Mouse (Mus musculus): ENCODE data around the gene Olfr1247.
"Not testable (repeated sequence)": the region's sequence is repeated elsewhere in the genome, so short reads cannot be mapped to it uniquely, and the experiment has no call there.

The Olfr1247 gene

DNA sequence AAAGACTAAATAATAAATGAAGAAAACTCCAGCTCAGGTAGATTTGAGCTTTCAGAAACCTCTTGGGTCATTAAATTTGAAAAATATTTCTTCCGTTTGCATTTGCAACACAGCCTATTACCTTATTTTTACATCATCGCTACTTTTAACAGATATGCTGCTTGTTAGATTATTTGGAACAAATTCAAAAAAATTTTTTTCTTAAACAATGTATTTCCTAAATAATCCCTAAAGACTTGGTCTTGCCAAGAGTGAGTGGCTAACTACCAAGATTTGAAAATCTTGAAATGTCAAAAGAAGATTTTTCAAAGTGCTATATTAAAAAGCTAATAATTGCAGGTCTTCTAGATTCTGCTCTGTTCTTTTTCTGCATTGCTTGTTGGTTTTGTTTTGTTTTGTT is at the start of gene Olfr1247:
Gene Olfr1247, minus strand, starts transcription at position 101 of the 400 bp plus-strand sequence.
- DNase-seq: no peak

- DNase-seq: no peak
Measured at GRCm38 (mm10) chr2:89661367-89661766, 47.4 kb upstream of the Olfr1247 start, which contains the start of gene Olfr1250. Gene Olfr1250 (minus strand): TSS chr2:89661467.

DNA sequence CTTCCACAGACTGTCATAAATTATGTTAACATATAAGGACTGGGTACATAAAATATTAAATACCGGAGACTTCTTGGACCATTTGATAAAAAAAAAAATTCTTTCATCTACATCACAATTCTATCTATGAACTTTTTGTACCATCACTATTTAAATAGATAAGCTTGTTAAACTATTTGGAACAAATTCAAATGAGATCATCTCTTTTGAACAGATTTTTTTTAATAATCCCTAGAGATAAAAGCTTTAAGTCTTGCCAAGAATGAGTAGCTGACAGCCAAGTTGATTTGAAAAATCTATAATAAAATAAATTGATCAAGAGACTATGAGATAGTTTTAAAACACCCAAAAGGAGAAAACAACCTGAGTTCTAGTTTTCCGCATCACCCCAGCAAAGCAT is 21.0 kb upstream of the Olfr1247 start, which contains the start of gene Olfr1249:
Gene Olfr1249, minus strand, starts transcription at position 101 of the 400 bp plus-strand sequence.
- no peak for DNase-seq

GRCm38 (mm10) chr2:89618145-89618544 is 4.2 kb upstream of the Olfr1247 start, which contains the start of gene Olfr1248:
Gene Olfr1248 (minus strand): TSS chr2:89618245.
- DNase-seq: not testable (repeated sequence)

DNA sequence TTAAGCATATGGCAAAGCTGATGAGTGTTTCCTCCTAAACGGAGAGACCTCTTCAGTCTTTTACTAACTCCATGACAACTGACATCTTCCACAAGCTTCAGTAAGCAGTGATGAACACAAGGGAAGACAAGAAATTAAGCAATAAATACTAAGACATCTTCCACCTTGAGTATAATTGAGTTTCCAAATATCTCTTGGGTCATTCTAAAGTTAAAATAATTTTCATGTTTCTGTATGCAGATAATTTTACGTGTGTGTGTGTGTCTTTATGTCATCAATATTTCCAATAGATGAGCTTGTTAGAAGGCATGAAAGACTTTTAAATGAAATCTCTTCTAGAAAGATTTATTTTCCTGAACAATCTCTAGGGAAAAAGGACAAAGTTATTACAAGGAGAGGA is 20.9 kb downstream of the Olfr1247 start, which contains the start of gene Olfr1246:
Gene Olfr1246, minus strand, starts transcription at position 101 of the 400 bp plus-strand sequence.
- no peak for DNase-seq

GRCm38 (mm10) chr2:89578347-89578746 is 35.6 kb downstream of the Olfr1247 start, which contains the start of gene Olfr1245:
Gene Olfr1245 (minus strand): TSS chr2:89578447.
- no peak for DNase-seq

- not testable (repeated sequence) for DNase-seq
Measured at GRCm38 (mm10) chr2:89562706-89563105, 51.2 kb downstream of the Olfr1247 start.

Measured in right cerebral cortex, postnatal 25 days (tissue).